Mouse (Mus musculus) left cerebral cortex, adult 2 months (tissue): ENCODE measurements around the gene Inpp4b. TPM values are rescaled to one million over a fixed set of nuclear protein-coding genes. Genes with fewer than 3 reads are reported as not detected.

Source experiments
- DNase-seq, 2 experiments: peaks; one replicate each; pipeline ENCODE4 v3.0.0; 2021 to 2022; ENCODE audit warnings: low spot score in 2 of 2, mixed read lengths in 1 of 2; ENCODE audit errors: extremely low spot score in 1 of 2
- H3K27ac ChIP-seq: fragments of 200-600 bp; 2 replicates; pipeline ENCODE4 v1.8.1; 2022
- H3K4me3 ChIP-seq: fragments of 200-600 bp; 2 replicates; pipeline ENCODE4 v1.8.1; 2022
- CTCF ChIP-seq: fragments of 200-600 bp; IDR thresholded peaks from 2 replicates; pipeline ENCODE4 v1.8.1; 2022; ENCODE audit warnings: antibody characterized with exemption, mild to moderate bottlenecking, moderate library complexity
- intact Hi-C: fragments of 180-260 bp; cut with DNase I; formaldehyde crosslinking; loops from one replicate; pipeline ENCODE4 v1.15.1; 2025
- total RNA-seq, 2 experiments: library from RNA; stranded (reverse); gene quantifications; 2 replicates each; pipeline ENCODE4 v1.2.3; 2021

The Inpp4b gene
- total RNA-seq, 2 experiments from 2014 or later: 8.8 to 13.3 TPM

DNA sequence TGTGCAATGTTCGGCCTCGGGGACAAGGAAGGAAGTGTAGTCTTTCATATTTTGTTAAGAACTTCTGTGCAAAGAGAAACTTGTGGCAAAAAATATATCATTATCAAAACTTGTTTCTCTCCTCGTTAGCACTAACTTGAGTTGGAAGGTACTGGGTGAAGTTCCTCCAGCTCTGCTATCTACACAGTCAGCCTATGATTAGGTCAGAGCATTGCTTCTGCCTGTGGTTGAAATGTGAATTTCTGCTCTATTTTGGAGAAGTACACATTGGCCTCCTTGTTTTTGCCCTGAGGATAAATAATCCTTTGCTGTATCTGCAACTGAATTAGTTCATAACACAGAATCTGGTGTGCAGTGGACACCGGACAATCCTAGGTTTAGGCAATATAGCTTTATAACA is 431.7 kb downstream of the Inpp4b start:
- intact Hi-C loops: no loop called here
- TF ChIP-seq CTCF: no peak
- no peak overlapping the region for H3K27ac ChIP-seq
- H3K4me3 ChIP-seq: no peak overlapping the region
- no peak for DNase-seq

DNA sequence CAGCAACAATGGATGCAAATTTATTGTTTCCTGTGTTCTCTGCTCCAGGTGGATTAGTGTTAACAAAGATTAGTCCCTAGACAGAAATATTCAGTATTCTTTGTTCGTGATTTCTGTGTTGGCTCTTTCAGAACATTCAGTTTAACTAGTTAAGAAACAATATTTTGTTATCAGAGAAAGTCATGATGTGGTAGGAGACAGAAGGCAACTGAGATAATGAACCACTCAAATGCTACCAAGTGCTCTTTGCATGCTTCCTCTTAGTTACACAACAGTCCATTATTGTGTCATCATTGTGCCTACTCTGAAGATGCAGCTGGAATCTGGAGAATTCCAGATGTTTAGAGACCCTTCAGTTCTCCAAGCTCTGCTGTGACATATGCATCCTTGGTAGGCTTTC is 432.1 kb downstream of the Inpp4b start:
- intact Hi-C loops: no loop called here
- TF ChIP-seq CTCF: no peak
- Histone ChIP-seq H3K27ac (no peak overlapping the region), H3K4me3 (no peak overlapping the region)
- DNase-seq: no peak

DNA sequence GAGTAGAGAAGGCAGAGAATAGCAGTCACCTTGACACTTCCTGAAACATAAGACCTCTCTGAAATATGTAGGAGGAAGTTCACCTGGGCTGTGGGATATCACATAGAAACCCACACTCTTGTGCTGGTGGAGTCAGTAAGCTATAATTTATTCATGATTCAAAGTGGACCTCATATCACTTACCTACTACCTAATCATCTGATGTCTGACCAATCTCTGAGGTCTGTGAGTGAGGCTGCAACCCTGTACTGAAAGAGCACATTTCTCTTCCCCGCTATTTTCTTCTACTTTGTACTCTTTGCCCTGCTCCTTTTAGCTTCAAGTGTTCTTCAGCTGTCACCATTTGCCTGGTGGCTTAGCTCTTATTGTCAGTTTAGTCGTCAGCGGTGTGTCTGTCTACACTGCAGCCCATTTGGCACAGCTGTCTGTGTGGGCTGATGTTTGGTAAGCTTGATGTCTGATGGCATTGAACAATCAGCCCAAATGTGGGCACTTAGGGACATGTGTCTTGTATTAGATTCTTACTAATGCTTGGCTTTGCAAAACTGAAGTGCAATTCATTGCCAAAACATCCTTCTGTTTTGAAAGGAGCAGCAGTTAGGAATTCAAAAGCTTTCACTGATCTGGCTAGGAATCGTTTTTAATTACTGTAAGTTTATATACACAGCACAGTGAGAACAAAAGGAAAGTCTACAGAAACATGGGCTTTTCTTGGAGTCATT is 434.3 kb downstream of the Inpp4b start:
- no peak overlapping the region for H3K4me3 ChIP-seq
- DNase-seq: no peak
- TF ChIP-seq CTCF: no peak
- no peak overlapping the region for H3K27ac ChIP-seq
- intact Hi-C loops: no loop called here

DNA sequence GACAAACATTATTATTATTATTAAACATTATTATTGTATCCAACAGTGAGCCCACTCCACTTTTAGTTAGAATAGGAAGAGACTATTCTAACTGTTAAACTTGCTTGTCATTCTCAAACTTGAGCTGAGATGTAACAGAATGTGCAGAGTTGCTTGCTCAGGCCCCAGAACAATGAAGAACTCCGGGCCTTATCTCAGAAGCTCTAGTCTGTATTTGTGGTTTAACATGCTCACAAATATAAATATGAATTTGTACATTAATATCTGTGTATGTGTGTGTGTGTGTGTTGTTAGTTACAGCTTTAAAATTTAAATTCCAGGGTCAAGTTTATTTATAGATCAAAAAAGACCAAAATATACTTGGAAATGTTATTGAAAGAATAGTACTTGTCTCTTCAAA is 435.3 kb downstream of the Inpp4b start:
- no peak for TF ChIP-seq CTCF
- intact Hi-C loops: no loop called here
- Histone ChIP-seq H3K27ac (no peak overlapping the region), H3K4me3 (no peak overlapping the region)
- no peak for DNase-seq

DNA sequence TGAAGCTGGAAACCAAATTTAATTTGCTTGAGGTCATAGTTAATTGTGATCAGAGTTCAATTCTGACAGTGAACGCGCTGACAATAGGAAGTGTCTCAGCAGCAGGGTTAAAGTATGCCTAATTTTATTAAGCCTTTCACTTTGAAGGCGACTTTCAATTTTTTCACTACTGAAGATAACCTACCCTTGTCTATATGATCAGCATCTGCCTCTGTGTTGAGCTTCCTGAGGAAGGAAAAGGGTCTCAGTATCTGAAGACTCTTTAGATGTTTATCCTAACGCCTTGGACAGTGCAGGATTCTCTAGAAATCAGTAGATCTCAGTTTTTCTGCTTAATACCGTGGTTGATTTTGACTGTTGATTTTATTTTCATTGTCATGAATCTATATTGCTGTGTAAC is 437.1 kb downstream of the Inpp4b start:
- DNase-seq: no peak
- no peak overlapping the region for H3K27ac ChIP-seq
- intact Hi-C loops: no loop called here
- no peak for TF ChIP-seq CTCF
- no peak overlapping the region for H3K4me3 ChIP-seq

DNA sequence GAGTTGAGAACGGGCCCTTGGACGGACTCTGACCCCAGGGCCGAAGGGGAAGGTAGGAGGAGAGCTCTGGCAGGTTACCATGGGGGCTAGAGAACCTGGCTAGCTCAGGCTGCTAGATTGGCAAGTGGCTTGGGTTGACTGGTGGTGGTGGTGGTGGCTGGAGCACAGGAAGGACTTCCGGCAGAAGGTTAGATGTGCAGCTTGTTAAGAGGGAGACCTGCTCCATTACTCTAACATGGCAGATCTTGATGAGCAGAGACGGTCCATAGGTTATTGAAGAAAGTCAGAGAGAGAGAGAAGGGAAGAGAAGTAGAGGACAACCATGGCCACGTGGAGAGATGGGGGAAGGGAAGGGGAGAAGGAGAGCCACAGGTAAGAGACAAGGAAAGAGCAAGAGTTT is 437.8 kb downstream of the Inpp4b start:
- H3K27ac ChIP-seq: no peak overlapping the region
- TF ChIP-seq CTCF: no peak
- DNase-seq: no peak
- no peak overlapping the region for H3K4me3 ChIP-seq
- intact Hi-C loops: no loop called here

DNA sequence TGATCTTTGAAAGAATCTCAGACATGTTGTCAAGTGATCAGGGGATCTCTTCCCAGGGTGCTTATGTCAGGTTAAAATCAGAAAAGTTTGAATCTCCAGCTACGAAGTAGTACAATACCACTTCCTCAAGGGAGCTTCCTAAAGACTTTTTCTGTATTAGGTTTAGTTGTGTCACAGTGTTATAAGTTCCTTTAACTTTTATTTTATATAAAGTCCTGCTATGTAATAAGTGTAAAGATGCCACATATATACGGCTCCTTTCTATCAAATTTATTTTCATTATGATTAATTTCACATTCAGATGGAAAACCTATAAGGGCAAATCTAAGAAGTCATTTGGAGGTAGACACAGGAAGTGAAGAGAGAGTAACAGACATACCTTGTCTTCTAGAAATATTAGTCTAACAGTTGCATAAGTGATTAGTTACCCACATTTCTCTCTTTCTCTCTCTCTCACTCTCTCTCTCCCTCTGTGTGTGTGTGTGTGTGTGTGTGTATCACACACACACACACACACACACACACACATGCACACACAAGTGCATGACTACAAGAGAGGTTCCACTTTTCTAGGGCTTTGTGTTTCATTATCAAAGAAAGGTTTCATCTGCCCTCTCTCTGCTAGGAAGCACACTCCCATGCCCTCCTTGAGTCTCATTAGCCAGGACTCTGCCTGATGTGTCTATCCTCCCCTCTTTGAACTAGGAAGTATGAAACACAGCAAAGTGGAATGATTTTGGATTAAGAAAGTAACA is 438.7 kb downstream of the Inpp4b start:
- no peak for DNase-seq
- TF ChIP-seq CTCF: no peak
- Histone ChIP-seq H3K4me3 (no peak overlapping the region), H3K27ac (no peak overlapping the region)
- intact Hi-C loops: no loop called here

DNA sequence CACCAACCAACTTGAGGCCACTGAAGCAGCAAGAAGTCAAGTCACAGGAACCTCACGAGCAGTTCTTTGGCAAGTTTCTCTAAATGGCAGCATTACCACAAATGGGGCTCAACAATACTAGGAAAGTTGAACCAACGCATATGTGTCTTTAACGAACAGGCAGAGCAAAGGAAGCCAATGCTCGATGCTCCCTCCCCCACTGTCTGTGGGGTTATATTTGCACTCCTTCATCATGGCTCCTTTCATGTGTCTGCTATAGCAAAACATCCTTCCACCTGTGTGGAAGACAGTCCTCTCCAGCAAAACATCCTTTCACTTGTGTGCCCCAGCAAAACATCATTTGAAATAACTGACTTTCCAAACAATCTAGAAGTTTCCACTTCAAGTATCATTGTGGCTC is 440.4 kb downstream of the Inpp4b start:
- intact Hi-C loops: no loop called here
- Histone ChIP-seq H3K4me3 (no peak overlapping the region), H3K27ac (no peak overlapping the region)
- no peak for DNase-seq
- no peak for TF ChIP-seq CTCF

DNA sequence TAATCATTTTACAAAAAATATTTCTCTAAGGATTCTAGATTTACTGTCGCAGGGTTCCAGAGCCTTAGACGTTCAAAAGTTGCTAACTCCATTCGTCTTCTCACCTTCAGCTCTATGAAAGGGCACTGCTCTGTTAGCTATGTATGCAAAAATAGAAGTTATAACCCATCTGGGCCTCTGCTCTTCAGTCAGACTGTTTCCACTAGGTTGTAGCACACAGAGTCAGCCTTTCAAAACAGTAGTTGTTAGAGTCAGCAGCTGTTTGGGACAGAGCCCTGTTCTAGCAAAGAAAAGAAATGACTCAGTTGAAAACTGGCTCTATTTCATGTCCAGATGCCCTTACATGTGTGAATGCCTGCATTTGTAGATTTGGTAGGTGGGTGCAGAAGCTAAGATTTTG is 442.4 kb downstream of the Inpp4b start:
- H3K27ac ChIP-seq: no peak overlapping the region
- DNase-seq: no peak
- no peak for TF ChIP-seq CTCF
- intact Hi-C loops: no loop called here
- no peak overlapping the region for H3K4me3 ChIP-seq

DNA sequence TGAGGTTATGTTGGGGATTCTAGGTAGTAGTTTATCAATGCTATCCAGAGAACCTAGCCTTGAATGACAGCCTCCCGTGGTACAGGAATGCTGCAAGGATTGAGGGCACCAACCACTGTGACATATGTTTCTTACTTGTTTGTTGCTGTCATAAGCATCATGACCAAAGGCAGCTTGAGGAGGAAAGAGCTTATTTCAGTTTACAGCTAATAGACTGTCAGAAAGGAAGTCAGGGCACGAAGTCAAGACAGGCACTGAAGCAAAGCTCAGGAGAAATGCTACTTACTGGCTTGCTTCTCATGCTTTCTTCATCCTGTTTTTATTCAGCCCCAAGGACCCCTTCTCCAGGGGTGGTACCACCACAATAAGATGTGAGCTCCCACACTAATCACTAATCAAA is 446.1 kb downstream of the Inpp4b start:
- DNase-seq: no peak
- Histone ChIP-seq H3K27ac (no peak overlapping the region), H3K4me3 (no peak overlapping the region)
- no peak for TF ChIP-seq CTCF
- intact Hi-C loops: no loop called here

DNA sequence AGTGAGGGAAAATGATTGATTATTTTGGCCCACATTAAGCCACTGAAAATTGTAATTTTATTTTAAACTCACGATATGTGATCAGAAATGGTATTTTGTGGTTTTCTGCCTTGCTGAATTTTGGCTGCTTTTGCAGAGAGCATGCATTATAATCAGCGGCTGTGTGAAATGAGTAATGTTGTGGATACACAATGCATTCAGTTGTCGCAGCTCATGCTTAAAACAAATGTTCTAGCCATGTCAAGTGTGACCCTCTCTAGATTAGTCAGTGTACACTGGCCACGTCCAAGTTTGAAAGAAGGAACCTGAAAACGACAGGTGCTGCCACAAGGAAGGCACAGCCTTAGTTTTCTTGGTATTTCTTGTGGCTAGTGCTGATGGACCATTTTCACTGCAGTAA is 450.3 kb downstream of the Inpp4b start:
- DNase-seq: no peak
- no peak overlapping the region for H3K4me3 ChIP-seq
- no peak for TF ChIP-seq CTCF
- intact Hi-C loops: no loop called here
- no peak overlapping the region for H3K27ac ChIP-seq

DNA sequence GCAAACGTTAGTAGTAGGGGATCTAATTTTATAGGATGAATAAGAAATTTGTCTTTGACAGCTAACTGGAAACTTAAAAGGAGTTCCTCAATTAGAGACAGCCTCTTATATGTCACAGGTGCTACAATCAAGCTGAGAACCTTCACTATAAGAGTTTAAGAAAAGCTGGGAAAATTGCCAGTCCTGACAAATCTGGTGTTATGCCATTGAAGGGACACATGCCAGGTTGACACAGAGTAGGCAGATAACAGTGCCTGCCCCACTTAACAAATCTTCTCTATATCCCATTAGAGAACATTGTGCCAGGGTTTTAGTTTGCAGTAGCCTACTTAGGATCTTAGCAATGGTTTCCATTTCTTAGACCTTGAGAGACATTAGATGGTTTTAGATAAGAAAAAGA is 456.1 kb downstream of the Inpp4b start:
- H3K27ac ChIP-seq: no peak overlapping the region
- no peak for TF ChIP-seq CTCF
- no peak overlapping the region for H3K4me3 ChIP-seq
- DNase-seq: no peak
- intact Hi-C loops: no loop called here

DNA sequence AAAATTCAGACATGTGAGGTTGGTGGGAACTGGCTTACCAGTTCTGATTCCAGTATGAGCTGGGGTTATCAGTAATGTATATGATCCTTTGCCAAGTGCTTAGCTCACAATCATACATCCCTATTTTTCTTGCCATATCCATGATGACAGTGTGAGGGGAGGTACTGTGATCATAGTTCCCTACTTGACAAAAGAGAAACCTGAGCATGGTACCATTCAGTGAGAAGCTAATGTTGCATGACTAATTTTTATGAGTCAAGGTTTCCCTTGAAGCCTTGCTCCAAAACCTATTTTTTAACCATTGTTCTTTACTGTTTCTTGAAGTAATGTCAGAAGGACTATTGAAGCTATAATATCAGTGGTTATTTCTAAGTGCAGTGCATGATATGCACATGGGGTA is 458.4 kb downstream of the Inpp4b start:
- DNase-seq: no peak
- no peak overlapping the region for H3K27ac ChIP-seq
- intact Hi-C loops: no loop called here
- TF ChIP-seq CTCF: no peak
- no peak overlapping the region for H3K4me3 ChIP-seq
